Mouse (Mus musculus) neural tube, embryonic 15.5 days (tissue): ENCODE measurements around the gene Fam129a. TPM values are rescaled to one million over a fixed set of nuclear protein-coding genes. Genes with fewer than 3 reads are reported as not detected.

Experiments
- ATAC-seq: fragments of 200-750 bp; cut with Nextera tagmentation; 2 replicates; pipeline ENCODE4 v1.8.0; 2017; ENCODE audit warnings: mild to moderate bottlenecking, moderate TSS enrichment, moderate library complexity; ENCODE audit not compliant: low FRiP score
- H3K27ac ChIP-seq: fragments of 300-500 bp; sonication (generic); replicated peaks from 2 replicates; pipeline ENCODE4 v1.5.1; 2015; ENCODE audit warnings: mild to moderate bottlenecking, inconsistent platforms
- H3K27me3 ChIP-seq: fragments of 300-500 bp; sonication (generic); replicated peaks from 2 replicates; pipeline ENCODE4 v1.6.1; 2015; ENCODE audit warnings: inconsistent platforms
- H3K36me3 ChIP-seq: fragments of 300-500 bp; sonication (generic); 2 replicates; pipeline ENCODE4 v1.6.1; 2015; ENCODE audit warnings: inconsistent platforms
- H3K4me1 ChIP-seq: fragments of 300-500 bp; sonication (generic); 2 replicates; pipeline ENCODE4 v1.6.1; 2015; ENCODE audit warnings: inconsistent platforms
- H3K4me2 ChIP-seq: fragments of 300-500 bp; sonication (generic); 2 replicates; pipeline ENCODE4 v1.6.1; 2015; ENCODE audit warnings: inconsistent platforms, mild to moderate bottlenecking, moderate library complexity
- H3K4me3 ChIP-seq: fragments of 300-500 bp; sonication (generic); replicated peaks from 2 replicates; pipeline ENCODE4 v1.5.1; 2015; ENCODE audit warnings: mild to moderate bottlenecking, inconsistent platforms
- H3K9ac ChIP-seq: fragments of 300-500 bp; sonication (generic); replicated peaks from 2 replicates; pipeline ENCODE4 v1.6.1; 2015; ENCODE audit warnings: mild to moderate bottlenecking, inconsistent platforms
- H3K9me3 ChIP-seq: fragments of 300-500 bp; sonication (generic); replicated peaks from 2 replicates; pipeline ENCODE4 v1.6.1; 2016; ENCODE audit warnings: inconsistent platforms
- WGBS: fragments of 180-500 bp; shearing (Covaris S2); methylation state at CpG from one replicate; pipeline ENCODE4 v1.1.7; 2015; ENCODE audit warnings: mixed read lengths; 5-methylcytosine and 5-hydroxymethylcytosine counted together
- polyA plus RNA-seq: library from polyadenylated mRNA; unstranded; fragments of >200 nt; fragmentation: Nextera tagmentation; extraction: Ambion mirVana; gene quantifications from 2 replicates; pipeline ENCODE4 v1.2.1, GENCODE M21; 2015

Fam129a gene
- polyA plus RNA-seq, 1 experiment from 2014 or later: 3.6 TPM

DNA sequence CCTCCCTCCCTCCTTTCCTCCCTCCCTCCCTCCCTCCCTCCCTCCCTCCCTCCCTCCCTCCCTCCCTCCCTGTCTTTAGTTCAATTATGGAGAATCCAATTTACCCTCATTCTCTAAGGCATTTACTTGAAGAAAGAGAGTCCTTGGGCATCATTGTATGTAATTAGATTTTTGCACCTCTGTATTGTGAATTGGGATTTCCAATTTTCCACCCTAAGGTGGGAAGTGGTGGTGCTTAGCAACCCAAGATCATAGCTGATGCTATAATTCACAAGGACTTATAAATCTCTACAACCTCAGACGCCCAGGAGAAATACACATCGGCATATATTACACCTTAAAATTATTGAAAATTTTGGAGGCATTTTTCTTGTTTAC, 59.3 kb downstream of the Fam129a start:
- WGBS: 20% methylated on average over 2 of the region's 2 CpGs
- Histone ChIP-seq H3K4me2 (no peak overlapping the region), H3K4me1 (peaks cover 27% of the 10 kb centered on the region), H3K36me3 (no peaks in the 10 kb centered on the region), H3K4me3 (no peak overlapping the region), H3K9ac (no peak overlapping the region), H3K9me3 (no peaks in the 10 kb centered on the region), H3K27me3 (no peaks in the 10 kb centered on the region), H3K27ac (no peak overlapping the region)
- ATAC-seq: peak; percentile 25; the same call in 1 of the 2 replicates

- ATAC-seq: no peak
- no peak overlapping the region for H3K27ac ChIP-seq
Measured at GRCm38 (mm10) chr1:151631061-151631460, 60.1 kb downstream of the Fam129a start.

DNA sequence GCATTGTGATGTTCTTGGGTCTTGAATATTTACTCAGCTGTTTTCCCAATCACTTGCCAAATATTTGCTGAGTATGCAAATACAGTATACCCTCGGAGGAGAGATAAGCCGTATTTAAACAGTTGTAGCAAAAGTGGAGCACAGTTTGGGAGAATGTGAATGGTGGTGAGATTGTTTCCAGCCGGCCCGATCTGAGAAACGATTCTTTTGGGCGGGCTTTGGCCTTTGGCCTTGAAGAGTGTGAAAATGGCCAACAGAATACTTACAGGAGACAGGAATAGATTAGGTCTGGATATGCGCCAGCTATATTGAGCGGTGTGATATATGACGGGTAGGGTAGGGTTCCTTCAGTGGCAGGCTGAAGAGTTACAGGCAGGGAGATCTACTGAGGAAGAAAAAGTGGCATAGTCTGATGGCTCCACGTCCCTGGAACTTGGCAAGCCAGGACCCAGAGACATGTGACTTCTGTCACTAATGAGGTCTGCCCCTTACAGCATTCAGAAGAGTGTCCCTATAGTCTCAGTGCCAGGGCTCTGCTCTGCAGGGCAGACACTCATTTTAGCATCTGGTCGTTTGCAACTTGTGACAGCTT, 60.8 kb downstream of the Fam129a start:
- WGBS: 49% methylated on average over 11 of the region's 11 CpGs
- no peaks in the 10 kb centered on the region for H3K36me3 ChIP-seq
- H3K9ac ChIP-seq: no peak overlapping the region
- no peaks in the 10 kb centered on the region for H3K27me3 ChIP-seq
- peak; percentile 46 for ATAC-seq
- no peak overlapping the region for H3K4me2 ChIP-seq
- H3K9me3 ChIP-seq: no peaks in the 10 kb centered on the region
- peaks cover 24% of the 10 kb centered on the region for H3K4me1 ChIP-seq
- H3K4me3 ChIP-seq: no peak overlapping the region
- H3K27ac ChIP-seq: 0 out of 2 replicates have a peak overlapping the region, but pooled peaks have one; percentile 7

More at GRCm38 (mm10) chr1:151631061-151631460, 60.1 kb downstream of the Fam129a start:
- H3K9ac ChIP-seq: no peak overlapping the region
- 33% methylated on average over 2 of the region's 2 CpGs for WGBS
- H3K36me3 ChIP-seq: no peaks in the 10 kb centered on the region
- no peaks in the 10 kb centered on the region for H3K27me3 ChIP-seq
- H3K4me1 ChIP-seq: peaks cover 27% of the 10 kb centered on the region
- H3K9me3 ChIP-seq: no peaks in the 10 kb centered on the region
- H3K4me2 ChIP-seq: no peak overlapping the region
- H3K4me3 ChIP-seq: no peak overlapping the region

DNA sequence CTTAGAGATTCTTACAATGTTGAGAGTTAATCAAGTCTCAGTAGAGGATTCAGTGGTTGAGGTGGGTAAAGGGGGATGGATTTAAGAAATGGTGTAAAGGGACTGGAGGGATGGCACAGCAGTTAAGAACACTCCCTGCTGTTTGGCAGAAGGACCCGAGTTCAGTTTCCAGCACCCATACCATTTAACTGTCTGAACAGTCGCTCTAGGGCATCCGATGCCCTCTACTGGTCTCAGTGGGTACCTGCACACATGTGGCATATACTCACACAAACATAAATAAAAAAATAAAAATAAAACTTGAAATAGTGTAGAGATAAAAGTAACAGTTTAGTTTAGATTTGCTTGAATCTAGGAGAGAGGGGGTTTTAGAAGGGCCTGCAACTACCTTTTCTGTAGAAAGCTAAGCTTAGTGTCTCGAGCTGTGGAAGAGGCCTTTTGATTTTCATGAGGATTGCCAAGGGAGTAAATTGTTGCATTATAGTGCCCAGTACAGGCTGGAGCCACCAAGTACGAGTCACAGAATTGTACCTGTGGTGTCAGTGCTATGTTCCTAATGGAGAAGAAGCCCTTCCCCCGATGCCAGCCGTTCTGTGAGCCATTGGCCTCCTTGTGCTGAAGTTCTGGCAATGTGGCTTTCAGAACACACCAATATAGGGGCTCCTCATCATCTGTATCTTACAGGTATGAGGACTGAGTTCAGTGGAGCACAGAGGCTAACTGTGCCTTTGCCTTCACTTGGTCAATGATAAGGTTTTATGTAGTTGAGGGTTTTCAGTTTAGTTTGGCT, 61.8 kb downstream of the Fam129a start:
- Histone ChIP-seq H3K9me3 (no peaks in the 10 kb centered on the region), H3K9ac (no peak overlapping the region), H3K4me1 (peaks cover 20% of the 10 kb centered on the region), H3K27ac (0 out of 2 replicates have a peak overlapping the region, but pooled peaks have one; percentile 41), H3K27me3 (no peaks in the 10 kb centered on the region), H3K36me3 (no peaks in the 10 kb centered on the region), H3K4me3 (no peak overlapping the region), H3K4me2 (no peak overlapping the region)
- 97% methylated on average over 7 of the region's 7 CpGs for WGBS
- no peak for ATAC-seq

- Histone ChIP-seq H3K9ac (no peak overlapping the region), H3K36me3 (no peaks in the 10 kb centered on the region), H3K27ac (no peak overlapping the region), H3K27me3 (no peaks in the 10 kb centered on the region), H3K9me3 (no peaks in the 10 kb centered on the region), H3K4me1 (peaks cover 6% of the 10 kb centered on the region), H3K4me3 (no peak overlapping the region), H3K4me2 (no peak overlapping the region)
- ATAC-seq: no peak
- 87% methylated on average over 3 of the region's 3 CpGs for WGBS
Measured at GRCm38 (mm10) chr1:151636637-151637036, 65.7 kb downstream of the Fam129a start.

- H3K27ac ChIP-seq: no peak overlapping the region
- no peaks in the 10 kb centered on the region for H3K36me3 ChIP-seq
- H3K9ac ChIP-seq: no peak overlapping the region
- no peak overlapping the region for H3K4me3 ChIP-seq
- no peak for ATAC-seq
- no peaks in the 10 kb centered on the region for H3K27me3 ChIP-seq
- no peaks in the 10 kb centered on the region for H3K4me1 ChIP-seq
- no peak overlapping the region for H3K4me2 ChIP-seq
- WGBS: 91% methylated on average over 9 of the region's 9 CpGs
- H3K9me3 ChIP-seq: no peaks in the 10 kb centered on the region
Measured at GRCm38 (mm10) chr1:151637351-151637922, 66.5 kb downstream of the Fam129a start.

DNA sequence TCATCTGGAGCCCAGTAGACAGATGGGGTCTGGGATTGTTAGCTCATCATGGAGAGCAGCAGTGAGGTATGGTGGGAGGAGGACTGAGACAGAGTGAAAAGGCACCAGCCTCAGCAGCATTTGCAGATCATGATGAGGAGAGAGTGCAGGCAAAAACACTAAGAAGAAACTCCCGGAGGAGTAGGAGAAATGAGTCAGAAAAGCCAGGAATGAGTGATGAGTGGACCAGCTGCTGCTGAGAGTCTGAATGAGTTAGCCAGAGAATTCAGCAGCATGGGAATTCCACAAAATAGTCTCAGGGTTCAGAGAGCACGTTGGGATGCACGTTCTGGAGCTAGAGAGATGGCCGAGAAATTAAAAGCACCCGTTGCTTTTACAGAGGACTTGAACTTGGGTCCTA, 67.4 kb downstream of the Fam129a start:
- Histone ChIP-seq H3K9me3 (no peaks in the 10 kb centered on the region), H3K4me2 (no peak overlapping the region), H3K4me1 (no peaks in the 10 kb centered on the region), H3K9ac (no peak overlapping the region), H3K27ac (no peak overlapping the region), H3K27me3 (no peaks in the 10 kb centered on the region), H3K4me3 (no peak overlapping the region), H3K36me3 (no peaks in the 10 kb centered on the region)
- ATAC-seq: no peak
- 90% methylated on average over 5 of the region's 5 CpGs for WGBS

GRCm38 (mm10) chr1:151638770-151639169, 67.8 kb downstream of the Fam129a start:
- no peak overlapping the region for H3K4me3 ChIP-seq
- H3K27me3 ChIP-seq: no peaks in the 10 kb centered on the region
- H3K27ac ChIP-seq: no peak overlapping the region
- H3K4me1 ChIP-seq: no peaks in the 10 kb centered on the region
- no peaks in the 10 kb centered on the region for H3K9me3 ChIP-seq
- H3K9ac ChIP-seq: no peak overlapping the region
- ATAC-seq: no peak
- no peak overlapping the region for H3K4me2 ChIP-seq
- H3K36me3 ChIP-seq: no peaks in the 10 kb centered on the region
- WGBS: 92% methylated on average over 2 of the region's 2 CpGs

DNA sequence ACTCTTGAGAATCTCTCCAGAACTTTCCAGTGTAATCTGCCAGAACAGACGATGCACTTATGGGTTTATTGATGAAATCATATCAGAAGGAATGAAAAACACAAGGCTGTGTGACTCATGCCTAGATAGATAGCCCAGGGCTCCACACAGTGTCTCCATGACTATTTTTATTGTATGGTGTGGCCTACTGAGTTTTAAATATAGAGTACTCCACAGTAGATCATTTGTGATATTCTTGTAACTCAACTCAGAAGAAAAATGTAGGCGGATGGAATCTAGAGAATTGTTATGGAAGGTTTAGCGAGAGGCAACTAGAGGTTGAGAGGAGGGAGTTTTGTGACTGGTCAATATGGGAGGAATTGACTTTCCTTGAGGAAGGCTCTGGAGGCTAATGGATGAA, 75.4 kb downstream of the Fam129a start:
- ATAC-seq: no peak
- no peaks in the 10 kb centered on the region for H3K4me1 ChIP-seq
- H3K4me2 ChIP-seq: no peak overlapping the region
- H3K27ac ChIP-seq: no peak overlapping the region
- 79% methylated on average over 3 of the region's 3 CpGs for WGBS
- no peaks in the 10 kb centered on the region for H3K36me3 ChIP-seq
- H3K9ac ChIP-seq: no peak overlapping the region
- no peaks in the 10 kb centered on the region for H3K27me3 ChIP-seq
- H3K9me3 ChIP-seq: no peaks in the 10 kb centered on the region
- no peak overlapping the region for H3K4me3 ChIP-seq

- no peak for ATAC-seq
- Histone ChIP-seq H3K4me1 (no peaks in the 10 kb centered on the region), H3K9ac (no peak overlapping the region), H3K36me3 (no peaks in the 10 kb centered on the region), H3K4me2 (no peak overlapping the region), H3K9me3 (no peaks in the 10 kb centered on the region), H3K27me3 (no peaks in the 10 kb centered on the region), H3K27ac (no peak overlapping the region), H3K4me3 (no peak overlapping the region)
- WGBS: 95% methylated on average over 4 of the region's 4 CpGs
Measured at GRCm38 (mm10) chr1:151648099-151648498, 77.1 kb downstream of the Fam129a start.

GRCm38 (mm10) chr1:151657042-151657605, 86.1 kb downstream of the Fam129a start:
- 57% methylated on average over 7 of the region's 7 CpGs for WGBS
- ATAC-seq: no peak

More at GRCm38 (mm10) chr1:151657042-151657605, 86.1 kb downstream of the Fam129a start:
- Histone ChIP-seq H3K9ac (no peak overlapping the region), H3K4me2 (no peak overlapping the region), H3K4me1 (no peaks in the 10 kb centered on the region), H3K4me3 (no peak overlapping the region), H3K27ac (no peak overlapping the region), H3K27me3 (no peaks in the 10 kb centered on the region), H3K9me3 (no peaks in the 10 kb centered on the region), H3K36me3 (no peaks in the 10 kb centered on the region)
